Mouse (Mus musculus) spleen, postnatal 4 days (tissue): ENCODE measurements at regions not wholly inside any gene's neighbourhood (a gene's known extent, or its start where the extent isn't known, plus 50 kb on each side); places are given as distances from the start of the nearest gene placed in this dataset.
"Not testable (repeated sequence)": the region's sequence is repeated elsewhere in the genome, so short reads cannot be mapped to it uniquely, and the experiment has no call there.

Experiments used
- DNase-seq, 2 experiments: peaks; one replicate each; pipeline ENCODE4 v3.0.0; 2022; ENCODE audit warnings: low spot score in 2 of 2

DNA sequence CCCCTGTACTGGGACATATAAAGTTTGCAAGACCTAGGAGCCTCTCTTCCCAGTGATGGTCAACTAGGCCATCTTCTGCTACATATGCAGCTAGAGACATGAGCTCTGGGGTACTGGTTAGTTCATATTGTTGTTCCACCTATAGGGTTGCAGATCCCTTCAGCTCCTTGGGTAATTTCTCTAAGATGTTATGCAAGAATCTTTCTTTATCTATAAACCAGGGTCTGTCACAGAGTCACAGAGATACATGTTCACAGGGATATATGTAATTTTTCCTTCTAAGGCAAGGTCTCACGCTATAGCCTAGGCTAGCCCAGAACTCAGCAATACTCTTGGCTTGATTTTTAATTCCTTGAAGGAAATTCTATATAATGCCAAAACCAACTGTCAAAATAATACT, 56.9 kb downstream of the Zfp36l1 start:
- DNase-seq, result not testable (repeated sequence)

DNA sequence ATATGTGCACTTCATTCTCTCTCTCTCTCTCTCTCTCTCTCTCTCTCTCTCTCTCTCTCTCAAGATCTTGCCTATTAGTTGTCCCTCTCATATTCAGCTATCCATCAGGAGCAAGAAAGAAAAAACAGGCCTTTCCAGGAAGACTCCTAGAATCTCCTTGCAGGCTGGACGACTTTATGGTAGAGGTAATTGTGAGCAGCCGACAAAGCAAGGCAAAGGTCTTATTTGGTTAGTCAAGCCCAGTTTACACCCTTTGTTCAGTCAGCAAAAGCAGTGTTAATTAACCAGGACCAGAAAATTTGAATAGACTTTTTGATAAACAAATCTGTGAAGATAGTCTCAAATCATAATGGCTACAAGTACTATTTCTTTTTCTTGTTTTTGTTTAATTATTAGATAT, 57.4 kb downstream of the Zfp36l1 start:
- no peak for DNase-seq

- no peak for DNase-seq
Measured at GRCm38 (mm10) chr12:80054655-80055037, 58.2 kb downstream of the Zfp36l1 start.

DNA sequence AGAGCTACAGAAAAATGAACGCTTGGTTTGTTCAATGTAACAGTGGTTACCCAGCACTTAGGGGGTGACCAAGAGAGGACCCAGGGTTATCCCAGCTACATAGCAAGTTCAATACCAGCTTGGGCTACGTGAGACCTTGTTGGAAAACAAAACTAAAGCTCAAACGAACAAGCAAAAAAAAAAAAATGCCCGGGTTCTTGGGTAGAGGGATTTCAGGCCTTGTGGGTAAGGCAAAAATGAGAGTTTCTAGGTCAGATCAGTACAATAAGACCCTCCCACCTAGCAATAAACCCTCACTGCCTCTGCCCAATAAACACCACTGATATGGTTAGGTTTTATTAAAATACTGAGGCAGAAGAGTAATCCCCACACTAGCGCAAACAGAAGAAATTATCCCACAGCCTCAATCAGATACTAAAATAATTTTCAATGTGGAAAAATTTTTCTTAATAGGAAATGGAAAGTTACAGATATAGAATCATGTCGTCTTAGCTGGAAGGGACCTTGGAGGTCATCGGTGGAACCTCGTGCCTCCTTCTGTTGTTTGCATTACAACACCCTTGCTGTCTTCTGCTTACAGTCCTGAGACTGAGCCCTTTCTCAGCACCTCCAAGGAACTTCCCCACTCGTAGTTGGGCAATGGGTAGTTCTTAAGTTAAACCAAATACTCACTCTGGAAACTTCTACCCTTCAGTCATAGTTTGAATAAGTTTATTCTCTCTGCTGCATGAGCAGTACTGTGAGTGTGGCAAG, 58.7 kb downstream of the Zfp36l1 start:
- no peak for DNase-seq

DNA sequence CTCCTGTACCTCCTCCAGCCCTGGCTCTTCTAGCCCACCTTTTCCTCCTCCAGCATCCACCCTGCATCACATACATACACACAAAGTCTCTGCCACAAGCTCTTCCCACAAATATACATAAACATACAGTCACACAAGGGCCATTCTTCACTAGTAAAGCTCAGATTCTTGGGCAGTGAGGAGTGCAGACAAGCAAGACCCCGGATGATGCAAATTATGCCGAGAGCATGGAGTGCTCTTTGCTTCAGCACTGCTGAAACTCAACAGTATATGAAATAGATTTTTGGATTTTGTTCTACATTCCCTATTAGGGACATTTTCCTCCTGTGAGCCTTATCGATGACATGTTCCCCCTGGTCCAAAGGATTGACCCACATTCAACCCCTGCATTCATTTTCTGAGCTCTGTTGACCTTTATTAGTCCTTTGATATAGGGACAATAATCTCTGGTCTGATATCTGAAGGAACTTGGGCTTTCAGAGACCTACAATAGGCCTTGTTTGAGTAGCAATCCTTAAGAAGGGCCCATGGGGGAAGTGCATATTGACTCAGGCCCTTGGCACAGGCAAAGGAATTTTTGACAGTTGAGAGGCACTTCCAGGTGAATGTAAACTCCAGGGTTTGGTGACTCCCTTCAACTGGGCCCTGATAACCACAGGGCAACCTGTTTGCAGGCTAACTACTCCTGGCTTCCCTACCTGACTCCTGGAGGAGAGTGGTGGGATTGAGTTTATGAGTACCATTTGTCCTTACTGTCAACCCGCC, 64.4 kb downstream of the Zfp36l1 start:
- no peak for DNase-seq

DNA sequence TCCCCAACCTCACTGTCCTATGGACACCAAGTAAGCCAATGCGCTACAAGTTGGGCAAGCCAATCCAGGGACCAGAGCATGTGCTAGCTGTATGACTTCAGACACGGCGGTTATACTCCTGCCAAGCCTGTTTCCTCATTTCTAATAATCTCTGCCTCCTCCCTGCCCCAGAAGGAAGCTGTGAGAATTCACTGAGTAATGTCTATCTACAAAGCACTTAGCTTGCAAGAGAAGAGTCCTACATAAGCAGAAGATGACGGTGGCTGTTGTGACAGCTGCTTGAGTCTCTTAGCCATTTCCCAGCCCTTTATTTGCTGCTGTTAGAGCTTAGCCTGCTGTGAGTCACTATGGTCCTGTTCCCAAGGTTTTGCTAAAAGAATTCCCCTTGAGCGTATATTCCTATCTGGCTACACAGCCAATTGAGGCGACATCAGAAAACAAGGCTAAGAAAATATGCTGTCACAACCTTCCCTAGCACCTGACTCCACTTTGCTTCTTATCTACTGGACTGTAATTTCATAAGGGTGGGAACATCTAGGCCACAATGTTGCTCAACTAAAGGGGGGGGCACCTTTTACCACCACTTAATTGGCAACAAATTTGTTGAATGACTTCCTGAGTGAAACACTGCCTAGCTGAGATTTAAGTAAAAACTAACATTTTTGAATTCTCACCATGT, 66.0 kb downstream of the Zfp36l1 start:
- DNase-seq, result no peak

- DNase-seq, result no peak
Measured at GRCm38 (mm10) chr12:80041510-80042324, 71.1 kb downstream of the Zfp36l1 start.

- no peak for DNase-seq
Measured at GRCm38 (mm10) chr12:80041012-80041411, 71.8 kb downstream of the Zfp36l1 start.

DNA sequence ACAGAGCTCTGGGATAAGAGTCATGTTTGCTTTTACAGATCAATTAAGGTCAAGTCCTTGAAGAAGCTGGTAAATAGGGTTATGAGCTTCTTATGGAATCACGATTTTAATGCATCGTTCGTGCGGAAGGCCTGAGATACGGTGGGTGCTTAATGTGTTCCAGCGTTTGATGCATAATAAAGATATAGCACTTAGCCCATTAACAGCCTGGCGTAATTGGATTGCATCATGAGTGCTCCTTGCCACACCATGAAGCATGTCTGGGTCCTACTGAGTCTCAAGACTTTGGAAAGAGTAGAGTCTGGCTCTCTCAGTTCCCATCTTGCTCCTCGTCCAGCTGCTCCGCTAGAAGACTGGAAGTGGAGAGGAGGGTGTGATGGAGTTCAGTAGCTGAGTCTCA, 72.6 kb downstream of the Zfp36l1 start:
- DNase-seq, result no peak

DNA sequence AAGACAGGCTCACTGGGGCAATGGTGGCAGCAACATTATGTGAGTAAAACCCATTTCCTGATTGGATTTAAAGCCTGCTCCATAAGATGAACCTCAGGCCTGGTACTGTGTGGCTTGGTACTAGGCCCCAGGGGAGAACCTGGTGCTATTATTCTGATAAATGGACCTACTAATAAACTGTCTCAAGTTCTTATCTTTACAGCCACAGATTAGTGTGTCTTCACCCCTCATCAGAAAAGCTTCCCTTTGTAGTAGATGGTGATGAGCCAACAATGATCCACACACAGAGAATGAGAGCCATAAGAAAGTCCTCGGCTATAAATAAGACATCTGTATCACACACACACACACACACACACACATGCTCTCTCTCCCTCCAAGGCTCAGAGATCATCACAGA, 73.7 kb downstream of the Zfp36l1 start:
- no peak for DNase-seq

DNA sequence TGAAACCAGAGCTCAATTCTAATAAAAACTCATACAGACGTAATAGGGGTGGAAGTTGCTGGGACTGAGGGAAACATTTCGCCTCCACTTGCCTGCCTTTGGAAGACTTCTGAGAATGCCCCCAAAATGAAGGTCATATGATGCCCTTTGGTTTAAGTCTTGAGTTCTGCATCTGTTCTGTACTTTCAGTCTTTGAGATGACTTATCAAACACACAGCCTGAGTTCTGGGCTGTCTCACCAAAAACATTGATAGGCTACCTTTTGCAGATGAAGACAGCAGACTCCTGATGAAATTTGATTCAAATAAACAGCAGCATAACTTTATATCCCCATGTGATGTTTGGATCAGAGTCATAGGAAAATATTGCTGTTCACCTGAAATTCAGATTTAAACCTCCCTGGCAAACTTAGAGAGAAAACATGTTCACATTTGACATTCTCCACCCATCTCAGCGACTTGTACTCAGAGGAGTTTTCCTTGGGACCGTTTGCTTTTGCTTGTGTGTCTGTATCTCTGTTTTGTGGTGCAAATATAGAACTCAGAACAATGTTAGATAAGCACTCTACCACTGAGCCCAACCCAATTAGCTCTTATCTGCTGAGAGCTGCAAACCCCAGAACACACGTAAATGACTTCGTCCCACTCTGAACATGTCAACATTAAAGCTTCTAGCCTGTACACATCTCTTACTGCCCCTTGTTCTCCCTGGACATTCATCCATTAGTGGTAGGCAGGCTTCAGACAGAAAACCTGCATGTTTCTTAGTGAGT, 77.1 kb downstream of the Zfp36l1 start:
- no peak for DNase-seq

DNA sequence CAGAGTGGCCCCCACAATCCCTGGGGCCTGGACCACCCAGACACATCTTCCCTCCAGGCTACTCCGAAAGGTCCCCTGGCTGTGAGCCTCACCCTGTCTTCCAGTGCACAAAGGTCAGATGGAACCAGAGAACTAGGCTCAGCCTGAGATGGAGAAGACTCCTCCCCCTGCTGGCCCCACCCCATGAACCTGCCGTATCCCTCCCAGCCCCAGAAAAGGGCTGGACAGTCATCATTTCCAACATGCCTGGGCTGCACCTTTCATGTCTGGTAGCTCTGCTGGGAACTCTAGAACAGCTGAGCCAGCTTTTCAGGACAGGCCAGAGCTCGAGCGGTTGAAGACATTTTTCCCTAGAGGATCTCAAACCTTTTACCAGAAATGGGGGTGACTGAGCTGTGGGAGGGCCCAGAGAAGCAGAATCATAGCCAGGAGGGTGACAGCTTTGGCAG, 77.8 kb downstream of the Zfp36l1 start:
- DNase-seq, result no peak

DNA sequence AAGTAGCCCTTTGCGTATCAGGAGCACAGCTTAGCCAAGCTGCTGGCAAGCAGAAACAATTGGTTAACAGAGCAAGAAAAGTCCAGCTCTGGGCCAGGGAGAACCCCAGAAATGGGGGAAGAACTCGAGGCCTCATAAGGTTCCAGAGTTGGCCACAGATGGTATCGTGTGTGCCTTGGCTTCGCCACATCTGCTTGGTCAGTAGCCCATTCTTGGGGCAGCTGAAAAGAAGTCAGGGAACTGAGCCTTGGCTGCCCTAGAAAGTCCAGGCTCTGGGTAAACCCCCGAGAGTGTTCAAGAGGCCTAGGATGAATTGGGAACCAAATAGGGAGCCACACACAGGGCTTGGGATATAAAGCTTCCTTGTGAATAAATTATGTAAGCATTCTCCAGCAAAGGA, 78.7 kb downstream of the Zfp36l1 start:
- no peak for DNase-seq

- no peak for DNase-seq
Measured at GRCm38 (mm10) chr12:80032520-80032919, 80.3 kb downstream of the Zfp36l1 start.

DNA sequence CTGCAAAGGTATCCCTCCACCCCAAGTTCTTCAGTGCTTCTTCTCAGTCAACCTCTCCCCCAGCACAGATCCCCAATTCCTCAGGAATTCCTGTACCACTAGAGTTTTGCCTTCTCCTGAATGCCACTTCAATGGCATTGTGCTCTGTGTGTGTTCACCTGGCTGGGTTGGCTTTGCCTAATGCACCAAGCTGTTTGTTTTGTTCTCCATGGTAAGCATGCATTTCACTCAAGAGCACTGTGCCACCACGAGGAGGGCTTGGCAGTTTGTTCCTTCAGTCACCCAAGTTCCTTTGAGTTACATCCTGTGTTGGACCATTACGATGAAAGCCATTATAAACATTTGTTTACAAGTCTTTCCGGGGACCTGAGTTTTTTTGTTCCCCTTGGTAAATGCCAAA, 84.5 kb downstream of the Zfp36l1 start:
- no peak for DNase-seq

- DNase-seq, result no peak
Measured at GRCm38 (mm10) chr12:80023107-80024078, 89.4 kb downstream of the Zfp36l1 start.

- no peak for DNase-seq
Measured at GRCm38 (mm10) chr12:80022181-80023106, 90.4 kb downstream of the Zfp36l1 start.

- DNase-seq, result no peak
Measured at GRCm38 (mm10) chr12:80021030-80021473, 91.8 kb downstream of the Zfp36l1 start.

DNA sequence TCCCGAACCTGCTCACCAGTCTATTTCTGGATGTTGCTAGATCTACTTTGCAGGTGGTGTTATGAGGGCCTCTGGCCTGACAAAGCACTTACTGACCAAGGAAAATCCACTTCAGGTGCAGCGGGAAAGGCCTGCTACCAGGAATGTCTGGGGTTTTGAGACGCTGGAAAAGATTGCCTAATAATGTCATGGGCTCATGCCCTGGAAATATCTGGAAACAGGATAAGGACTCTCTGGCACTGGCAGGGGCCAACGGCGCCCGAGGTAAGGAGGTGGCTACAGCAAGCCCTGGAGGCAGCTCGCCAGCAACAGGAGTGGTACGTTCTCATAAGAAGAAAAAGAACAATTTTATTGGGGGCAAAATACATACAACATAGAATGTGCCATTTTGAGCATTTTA, 94.7 kb downstream of the Zfp36l1 start:
- DNase-seq, result no peak
